Comparison of ENCODE assay signal across 28 mouse cellular contexts in the genomic region with DNA sequence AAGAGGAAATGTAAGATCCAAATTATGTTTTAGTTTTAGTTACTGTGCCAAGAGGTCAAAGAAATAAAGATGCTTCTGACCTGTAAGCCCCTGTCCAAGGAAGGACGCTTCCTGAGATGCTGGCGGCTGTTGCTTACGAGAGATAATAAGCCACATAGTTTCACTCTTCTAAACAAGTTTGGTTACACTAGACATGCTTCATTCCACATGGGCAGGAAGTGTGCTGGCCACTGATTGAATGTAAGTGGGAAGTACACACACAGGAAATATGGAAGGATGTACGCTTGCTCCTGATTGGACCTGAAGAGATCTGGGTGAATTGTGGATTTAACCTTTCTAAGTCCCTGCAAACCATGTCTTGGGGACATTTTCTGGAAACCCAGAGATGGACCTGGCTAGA. TPM values are rescaled to one million over a fixed set of nuclear protein-coding genes. Genes with fewer than 3 reads are reported as not detected.
DNase-seq lines count a peak whose midpoint lies in the region; ATAC-seq and TF ChIP-seq lines count a peak whose summit lies in the region.
"Had no signal": no experiment of that assay in that cellular context is flagged by ENCODE, and none has a peak within 500 bp of the region (broad histone marks: within the 10 kb centered on the region; RNA-seq: fewer than 3 reads in every experiment).

No protein-coding gene starts in this region.

- WGBS in heart, postnatal 0 days: 47% methylated on average over 4 of the region's 4 CpGs

- TF ChIP-seq CTCF in heart, postnatal 0 days (IDR thresholded peaks at IDR 0.05; ENCODE audit: low read depth): no peak

- no peak overlapping the region for H3K27ac ChIP-seq in heart, postnatal 0 days (ENCODE audit: low read depth)
- H3K27ac ChIP-seq: heart, embryonic 10.5 days; liver, embryonic 15.5 days; macrophage; midbrain, embryonic 10.5 days; neural tube, embryonic 12.5 days had no signal

- ATAC-seq in heart, postnatal 0 days (ENCODE audit: insufficient read depth, low read depth): 0 out of 2 replicates have a peak, but pooled peaks have one; percentile 27
- ATAC-seq in hematopoietic stem cell, adult 5-6 weeks (replicated peaks in 1 of 2; ENCODE audit: insufficient read depth in 1 of 2, low FRiP score in 2 of 2, low TSS enrichment in 1 of 2, low read depth in 1 of 2, poor library complexity in 2 of 2, severe bottlenecking in 2 of 2): peak; percentile 17 to 36; a peak in 2 of 4 replicates
- ATAC-seq: forebrain, embryonic 14.5 days; hindbrain, embryonic 16.5 days; midbrain, embryonic 16.5 days had no signal

- H3K9ac ChIP-seq in heart, postnatal 0 days (replicated peaks; ENCODE audit: low read depth, low read length): no peak overlapping the region
- H3K9ac ChIP-seq: liver, embryonic 15.5 days; neural tube, embryonic 12.5 days had no signal

- no peaks in the 10 kb centered on the region for H3K27me3 ChIP-seq in heart, postnatal 0 days (ENCODE audit: control insufficient read depth, insufficient read depth, low read length)
- H3K27me3 ChIP-seq: liver, embryonic 15.5 days; neural tube, embryonic 12.5 days had no signal

- no peak overlapping the region for H3K4me3 ChIP-seq in heart, postnatal 0 days (ENCODE audit: low read depth, low read length)
- H3K4me3 ChIP-seq: heart, embryonic 10.5 days; liver, embryonic 15.5 days; midbrain, embryonic 10.5 days; neural tube, embryonic 12.5 days had no signal

- H3K36me3 ChIP-seq in heart, postnatal 0 days (replicated peaks; ENCODE audit: control insufficient read depth, insufficient read depth, low read length): no peaks in the 10 kb centered on the region
- H3K36me3 ChIP-seq: heart, embryonic 10.5 days; liver, embryonic 15.5 days; midbrain, embryonic 10.5 days; neural tube, embryonic 12.5 days had no signal

- no peak overlapping the region for H3K4me2 ChIP-seq in heart, postnatal 0 days (ENCODE audit: low read depth, low read length)
- H3K4me2 ChIP-seq: liver, embryonic 15.5 days; neural tube, embryonic 12.5 days had no signal

- H3K9me3 ChIP-seq in heart, postnatal 0 days (replicated peaks; ENCODE audit: control insufficient read depth, low read length): no peaks in the 10 kb centered on the region
- H3K9me3 ChIP-seq: heart, embryonic 10.5 days; liver, embryonic 15.5 days; midbrain, embryonic 10.5 days; neural tube, embryonic 12.5 days had no signal

- no peak for DNase-seq in heart, postnatal 0 days (ENCODE audit: low spot score)
- DNase-seq in heart, postnatal 4 days: no peak
- peak; percentile 3 for DNase-seq in kidney, postnatal 14 days
- DNase-seq in kidney, adult 8-10 months: no peak
- DNase-seq in lung, postnatal 10 days: peak; percentile 8
- no peak for DNase-seq in lung, postnatal 36 days
- DNase-seq: adrenal gland, postnatal 25 days; B cell, adult 2 months; cerebellum, adult 11-12 months; cerebellum, adult 9-11 months; gastrocnemius, postnatal 25 days; heart, adult 11 months; kidney, adult 9 months; liver; right cerebral cortex, adult 18-20 months; spleen, adult 18-20 months; thymus, adult 2 months; thymus, postnatal 36 days had no signal

- H3K4me1 ChIP-seq in heart, postnatal 0 days (ENCODE audit: control insufficient read depth, insufficient read depth): no peaks in the 10 kb centered on the region
- H3K4me1 ChIP-seq: heart, embryonic 10.5 days; liver, embryonic 15.5 days; neural tube, embryonic 12.5 days had no signal

- no peak for TF ChIP-seq EP300 in heart, postnatal 0 days (IDR thresholded peaks at IDR 0.05; ENCODE audit: low read depth)

RNA-seq across cellular contexts. Expression of gene AL731706.2, which starts 57.9 kb away (rescaled TPM):
- not detected in 2 replicates for total RNA-seq in heart, postnatal 0 days (2014; rRNA removed; ENCODE audit: low replicate concordance)
- 72.6 and 84.7 TPM in 2 replicates for polyA plus RNA-seq in heart, postnatal 0 days (2015; fragmentation: Nextera tagmentation; extraction: Ambion mirVana)
- 10 to 100 TPM; 14.5 to 35.5 TPM for total RNA-seq in heart, postnatal 4 days (2021)
- not detected in 2 replicates for total RNA-seq in hematopoietic stem cell, adult 5-6 weeks (2017)
- polyA plus RNA-seq: frontal cortex, adult 2 months; thymus, adult 2 months had no signal

Comparison
In these comparisons a context has a peak if more than half of its experiments do, and no peak if none do; other contexts are left out.
1. DNase-seq: peak in kidney, postnatal 14 days (single experiment) and lung, postnatal 10 days (single experiment); none in heart, postnatal 0 days (single experiment), heart, postnatal 4 days (single experiment), kidney, adult 8-10 months (0 of 2) and lung, postnatal 36 days (single experiment).
2. RNA of gene AL731706.2, which starts 57.9 kb away (total RNA-seq): 14.5 to 35.5 TPM in heart, postnatal 4 days; not detected in heart, postnatal 0 days and not detected in hematopoietic stem cell, adult 5-6 weeks; every median in the first group is over 10 times any median in the second.